Mouse (Mus musculus) heart, postnatal 0 days (tissue): ENCODE measurements at regions not wholly inside any gene's neighbourhood (a gene's known extent, or its start where the extent isn't known, plus 50 kb on each side); places are given as distances from the start of the nearest gene placed in this dataset.

Experiments
- ATAC-seq: fragments of 200-750 bp; cut with Nextera tagmentation; 2 replicates; pipeline ENCODE4 v1.8.0; 2017; ENCODE audit warnings: low read depth, moderate number of reproducible peaks, moderate library complexity; ENCODE audit not compliant: insufficient read depth
- DNase-seq: peaks from one replicate; pipeline ENCODE4 v3.0.0-alpha.2; 2016; ENCODE audit warnings: low spot score
- H3K27ac ChIP-seq: fragments of 300-500 bp; sonication (generic); 2 replicates; pipeline ENCODE4 v1.5.1; 2014; ENCODE audit warnings: low read depth, mild to moderate bottlenecking
- H3K27me3 ChIP-seq: fragments of 300-500 bp; sonication (generic); 2 replicates; pipeline ENCODE4 v1.6.1; 2014; ENCODE audit warnings: low read length, mixed read lengths; ENCODE audit not compliant: control insufficient read depth, insufficient read depth
- H3K36me3 ChIP-seq: fragments of 300-500 bp; sonication (generic); replicated peaks from 2 replicates; pipeline ENCODE4 v1.6.1; 2014; ENCODE audit warnings: low read length, mixed read lengths; ENCODE audit not compliant: control insufficient read depth, insufficient read depth
- H3K4me1 ChIP-seq: fragments of 300-500 bp; sonication (generic); 2 replicates; pipeline ENCODE4 v1.6.1; 2014; ENCODE audit warnings: antibody characterized with exemption; ENCODE audit not compliant: control insufficient read depth, insufficient read depth
- H3K4me2 ChIP-seq: fragments of 300-500 bp; sonication (generic); 2 replicates; pipeline ENCODE4 v1.6.1; 2014; ENCODE audit warnings: low read depth, mild to moderate bottlenecking, low read length, moderate library complexity
- H3K4me3 ChIP-seq: fragments of 300-500 bp; sonication (generic); 2 replicates; pipeline ENCODE4 v1.5.1; 2014; ENCODE audit warnings: low read depth, low read length
- H3K9ac ChIP-seq: fragments of 300-500 bp; sonication (generic); replicated peaks from 2 replicates; pipeline ENCODE4 v1.6.1; 2014; ENCODE audit warnings: low read depth, low read length, mixed read lengths
- H3K9me3 ChIP-seq: fragments of 300-500 bp; sonication (generic); replicated peaks from 2 replicates; pipeline ENCODE4 v1.6.1; 2016; ENCODE audit warnings: low read length; ENCODE audit not compliant: control insufficient read depth
- CTCF ChIP-seq: IDR thresholded peaks from 2 replicates; pipeline ENCODE4 v1.5.1; 2016; ENCODE audit warnings: antibody characterized with exemption, control low read depth, low read depth
- EP300 ChIP-seq: IDR thresholded peaks from 2 replicates; pipeline ENCODE4 v1.6.1; 2016; ENCODE audit warnings: antibody characterized with exemption, low read depth
- WGBS: fragments of 180-500 bp; shearing (Covaris S2); extraction: QIAGEN DNeasy Blood & Tissue Kit; methylation state at CpG from one replicate; pipeline ENCODE4 v1.1.7; 2014; 5-methylcytosine and 5-hydroxymethylcytosine counted together

DNA sequence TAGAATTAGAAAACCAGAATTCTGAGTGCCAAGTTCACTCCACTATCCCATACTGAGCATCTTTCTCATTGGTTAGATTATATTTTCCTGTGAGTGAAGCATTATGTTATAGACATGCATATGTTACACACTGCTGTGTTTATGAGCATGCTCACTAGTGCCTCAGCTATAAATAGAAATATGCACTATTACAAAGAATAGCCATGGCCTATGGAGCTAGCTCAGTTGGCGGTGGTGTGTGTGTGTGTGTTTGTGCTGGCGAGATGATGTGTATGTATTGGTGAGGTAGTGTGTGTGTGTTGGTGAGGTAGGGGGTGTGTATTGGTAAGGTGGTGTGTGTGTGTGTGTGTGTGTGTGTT is 106.2 kb downstream of the Sec31a start:
- Histone ChIP-seq H3K4me3 (no peak overlapping the region), H3K36me3 (no peaks in the 10 kb centered on the region), H3K27ac (no peak overlapping the region), H3K4me2 (no peak overlapping the region), H3K4me1 (no peaks in the 10 kb centered on the region), H3K27me3 (no peaks in the 10 kb centered on the region), H3K9me3 (no peaks in the 10 kb centered on the region), H3K9ac (no peak overlapping the region)
- WGBS: 79% methylated on average over 2 of the region's 2 CpGs
- ATAC-seq: no peak
- DNase-seq: no peak
- no peak for TF ChIP-seq EP300
- no peak for TF ChIP-seq CTCF

DNA sequence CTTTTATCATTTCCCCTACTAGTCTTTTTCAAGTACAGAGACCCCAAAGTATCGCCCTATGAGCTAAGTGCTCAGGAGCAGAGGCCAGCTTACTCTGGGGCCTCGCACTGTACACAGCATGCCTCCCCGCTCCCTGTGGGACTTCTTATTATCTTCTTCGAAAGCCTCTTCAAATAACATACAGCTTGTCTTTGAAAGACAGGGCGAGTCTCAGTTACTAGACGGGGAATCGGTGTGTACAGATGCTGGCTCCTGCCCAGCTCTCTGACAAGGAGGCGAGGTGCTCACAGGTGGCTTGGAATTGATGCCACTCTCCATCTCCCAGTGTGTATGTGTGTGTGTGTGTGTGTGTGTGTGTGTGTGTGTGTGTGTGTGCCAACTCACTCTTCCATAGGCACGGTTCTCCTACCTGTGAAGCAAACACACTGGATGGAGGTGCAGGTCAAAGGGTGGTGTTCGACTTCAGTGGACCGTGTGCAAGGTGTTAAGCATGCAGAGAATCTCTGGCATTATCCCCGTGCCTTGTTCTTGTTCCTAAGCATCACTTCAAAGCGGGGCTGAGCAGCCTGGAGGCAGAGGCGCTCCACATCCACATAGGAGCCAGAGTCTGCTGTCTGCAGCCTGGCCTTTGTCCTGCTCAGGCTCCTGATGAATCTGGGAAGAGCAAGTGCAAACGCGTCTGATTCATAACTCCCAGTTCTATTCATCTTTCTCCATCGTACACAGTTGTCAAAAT is 106.8 kb downstream of the Sec31a start:
- ATAC-seq (no peak), DNase-seq (no peak)
- H3K9ac ChIP-seq: no peak overlapping the region
- H3K27me3 ChIP-seq: no peaks in the 10 kb centered on the region
- H3K4me1 ChIP-seq: no peaks in the 10 kb centered on the region
- H3K4me3 ChIP-seq: no peak overlapping the region
- H3K27ac ChIP-seq: no peak overlapping the region
- no peak for TF ChIP-seq CTCF
- TF ChIP-seq EP300: no peak
- H3K36me3 ChIP-seq: no peaks in the 10 kb centered on the region
- H3K9me3 ChIP-seq: no peaks in the 10 kb centered on the region
- no peak overlapping the region for H3K4me2 ChIP-seq
- WGBS: 55% methylated on average over 17 of the region's 17 CpGs

DNA sequence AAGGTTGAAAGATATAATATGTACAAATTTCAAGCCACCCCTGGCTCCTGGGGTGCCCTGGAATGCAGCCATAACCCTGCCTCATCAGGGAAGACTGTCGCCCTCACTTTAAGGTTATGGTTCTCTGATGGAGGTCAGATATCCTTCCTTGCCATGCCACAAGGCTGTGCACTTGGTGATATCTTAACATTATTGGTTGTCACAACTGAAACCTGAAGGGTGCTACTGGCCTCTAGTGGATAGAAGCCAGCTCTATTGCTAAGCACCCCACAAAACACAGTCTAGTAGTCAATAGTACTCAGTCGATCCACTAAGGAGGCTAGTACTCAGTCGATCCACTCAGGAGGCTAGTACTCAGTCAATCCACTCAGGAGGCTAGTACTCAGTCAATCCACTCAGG is 111.6 kb downstream of the Sec31a start:
- ATAC-seq (no peak; the same call in 1 of the 2 replicates), DNase-seq (peak; percentile 30)
- H3K36me3 ChIP-seq: no peaks in the 10 kb centered on the region
- TF ChIP-seq EP300 (no peak), CTCF (peak; percentile 66)
- H3K4me2 ChIP-seq: no peak overlapping the region
- H3K27ac ChIP-seq: no peak overlapping the region
- H3K27me3 ChIP-seq: no peaks in the 10 kb centered on the region
- WGBS: 40% methylated on average over 3 of the region's 3 CpGs
- no peaks in the 10 kb centered on the region for H3K9me3 ChIP-seq
- H3K4me3 ChIP-seq: no peak overlapping the region
- no peak overlapping the region for H3K9ac ChIP-seq
- H3K4me1 ChIP-seq: no peaks in the 10 kb centered on the region

GRCm38 (mm10) chr5:100302068-100302775 is 113.8 kb downstream of the Sec31a start:
- DNase-seq: no peak
- H3K36me3 ChIP-seq: no peaks in the 10 kb centered on the region
- no peak for TF ChIP-seq EP300
- no peak for TF ChIP-seq CTCF
- H3K27ac ChIP-seq: no peak overlapping the region
- no peak overlapping the region for H3K4me2 ChIP-seq
- no peaks in the 10 kb centered on the region for H3K4me1 ChIP-seq
- ATAC-seq: no peak
- H3K4me3 ChIP-seq: no peak overlapping the region
- no peaks in the 10 kb centered on the region for H3K27me3 ChIP-seq
- no peak overlapping the region for H3K9ac ChIP-seq
- H3K9me3 ChIP-seq: peaks cover 4% of the 10 kb centered on the region; the same call in 1 of the 2 replicates
- 73% methylated on average over 17 of the region's 17 CpGs for WGBS

GRCm38 (mm10) chr5:100299141-100299540 is 116.9 kb downstream of the Sec31a start:
- TF ChIP-seq CTCF (no peak), EP300 (no peak)
- no peak overlapping the region for H3K4me3 ChIP-seq
- 74% methylated on average over 4 of the region's 4 CpGs for WGBS
- H3K27me3 ChIP-seq: no peaks in the 10 kb centered on the region
- no peaks in the 10 kb centered on the region for H3K36me3 ChIP-seq
- peaks cover 4% of the 10 kb centered on the region; the same call in 1 of the 2 replicates for H3K9me3 ChIP-seq
- DNase-seq: no peak
- H3K27ac ChIP-seq: no peak overlapping the region
- H3K4me2 ChIP-seq: no peak overlapping the region
- ATAC-seq: no peak
- H3K4me1 ChIP-seq: no peaks in the 10 kb centered on the region
- H3K9ac ChIP-seq: no peak overlapping the region
